Mouse (Mus musculus): Measurements from ENCODE around the gene Rpl13.

GRCm38 (mm10) chr8:123135806-123136205 is 33.7 kb downstream of the Rpl13 start:
- TF ChIP-seq POLR2A (IDR thresholded peaks at IDR 0.05; ENCODE audit: borderline replicate concordance, extremely low read depth, insufficient read depth, insufficient read length, poor library complexity, severe bottlenecking) (no peak), CTCF (IDR thresholded peaks at IDR 0.05; ENCODE audit: borderline replicate concordance, extremely low read depth, insufficient read depth, insufficient read length) (no peak)
